Mouse (Mus musculus) left cerebral cortex, postnatal 4 days (tissue): ENCODE results near the gene Hagh. TPM values are rescaled to one million over a fixed set of nuclear protein-coding genes. Genes with fewer than 3 reads are reported as not detected.

Source experiments
- DNase-seq: peaks from one replicate; pipeline ENCODE4 v3.0.0-alpha.2; 2022
- intact Hi-C: fragments of 180-260 bp; cut with DNase I; formaldehyde crosslinking; loops from one replicate; pipeline ENCODE4 v1.15.1; 2025
- total RNA-seq, 2 experiments: library from RNA; stranded (reverse); gene quantifications; 2 replicates each; pipeline ENCODE4 v1.2.3; 2021

Hagh gene
- total RNA-seq = 10 to 100 TPM; 48.0 to 50.0 TPM

- intact Hi-C loops = no loop called here
- no peak for DNase-seq
Measured at GRCm38 (mm10) chr17:24839842-24840241, at the start of gene Hagh. Gene Hagh (plus strand): TSS chr17:24840143.

GRCm38 (mm10) chr17:24792190-24792589 is 47.8 kb upstream of the Hagh start:
- no peak for DNase-seq
- intact Hi-C loops = no loop called here

GRCm38 (mm10) chr17:24794791-24795190 is 45.2 kb upstream of the Hagh start:
- intact Hi-C loops = no loop called here
- no peak for DNase-seq

GRCm38 (mm10) chr17:24796969-24797368 is 43.0 kb upstream of the Hagh start:
- intact Hi-C loops = no loop called here
- no peak for DNase-seq

GRCm38 (mm10) chr17:24798229-24798628 is 41.7 kb upstream of the Hagh start:
- intact Hi-C loops = no loop called here

GRCm38 (mm10) chr17:24799476-24799875 is 40.5 kb upstream of the Hagh start:
- no peak for DNase-seq
- intact Hi-C loops = no loop called here

More at GRCm38 (mm10) chr17:24798229-24798628, 41.7 kb upstream of the Hagh start:
- no peak for DNase-seq

GRCm38 (mm10) chr17:24800524-24800923 is 39.4 kb upstream of the Hagh start:
- DNase-seq = no peak
- intact Hi-C loops = no loop called here

GRCm38 (mm10) chr17:24803952-24804951 is 35.7 kb upstream of the Hagh start, which contains the start of gene Meiob:
Gene Meiob (plus strand): TSS chr17:24804289.
- intact Hi-C loops = no loop called here
- DNase-seq = peak; percentile 62

- DNase-seq = no peak
- intact Hi-C loops = no loop called here
Measured at GRCm38 (mm10) chr17:24811211-24811610, 28.7 kb upstream of the Hagh start.

- DNase-seq = no peak
- intact Hi-C loops = no loop called here
Measured at GRCm38 (mm10) chr17:24812215-24812614, 27.7 kb upstream of the Hagh start.

GRCm38 (mm10) chr17:24815256-24815655 is 24.7 kb upstream of the Hagh start:
- DNase-seq = no peak
- intact Hi-C loops = no loop called here

- intact Hi-C loops = loop anchor here (2.0 kb wide), 1 partner anchor 37 kb away; no protein-coding TSS in a partner anchor
- no peak for DNase-seq
Measured at GRCm38 (mm10) chr17:24817503-24817902, 22.4 kb upstream of the Hagh start.

GRCm38 (mm10) chr17:24818172-24818571 is 21.8 kb upstream of the Hagh start:
- DNase-seq = no peak
- intact Hi-C loops = no loop called here

- intact Hi-C loops = no loop called here
Measured at GRCm38 (mm10) chr17:24819469-24819868, 20.5 kb upstream of the Hagh start.

GRCm38 (mm10) chr17:24821351-24822280 is 18.3 kb upstream of the Hagh start:
- no peak for DNase-seq
- intact Hi-C loops = loop anchor here (5.0 kb wide), 1 partner anchor 69 kb away; the partner anchor contains the start of gene Hs3st6

More at GRCm38 (mm10) chr17:24819469-24819868, 20.5 kb upstream of the Hagh start:
- no peak for DNase-seq

GRCm38 (mm10) chr17:24840341-24840740 is 398 bp downstream of the Hagh start:
- intact Hi-C loops = no loop called here
- no peak for DNase-seq

GRCm38 (mm10) chr17:24841133-24841532 is 1.2 kb downstream of the Hagh start:
- intact Hi-C loops = no loop called here
- no peak for DNase-seq

GRCm38 (mm10) chr17:24842631-24843030 is 2.7 kb downstream of the Hagh start:
- DNase-seq = no peak
- intact Hi-C loops = no loop called here

- intact Hi-C loops = no loop called here
- DNase-seq = no peak
Measured at GRCm38 (mm10) chr17:24844525-24844924, 4.6 kb downstream of the Hagh start.

GRCm38 (mm10) chr17:24847386-24847785 is 7.4 kb downstream of the Hagh start:
- intact Hi-C loops = no loop called here

GRCm38 (mm10) chr17:24848600-24849031 is 8.7 kb downstream of the Hagh start:
- intact Hi-C loops = no loop called here
- no peak for DNase-seq

More at GRCm38 (mm10) chr17:24847386-24847785, 7.4 kb downstream of the Hagh start:
- DNase-seq = no peak
